Mouse (Mus musculus) intestine, postnatal 0 days (tissue): Measurements from ENCODE around the gene F930015N05Rik. TPM values are rescaled to one million over a fixed set of nuclear protein-coding genes. Genes with fewer than 3 reads are reported as not detected.

Experiments used
- ATAC-seq: fragments of 200-750 bp; cut with Nextera tagmentation; 2 replicates; pipeline ENCODE4 v1.8.0; 2017; ENCODE audit warnings: mild to moderate bottlenecking, moderate TSS enrichment, moderate library complexity
- H3K27ac ChIP-seq: fragments of 300-500 bp; sonication (generic); 2 replicates; pipeline ENCODE4 v1.5.1; 2014; ENCODE audit warnings: mild to moderate bottlenecking, low read depth, low read length, moderate library complexity
- H3K27me3 ChIP-seq: fragments of 300-500 bp; sonication (generic); replicated peaks from 2 replicates; pipeline ENCODE4 v1.6.1; 2014; ENCODE audit warnings: low read length, mixed read lengths; ENCODE audit not compliant: control insufficient read depth, insufficient read depth
- H3K36me3 ChIP-seq: fragments of 300-500 bp; sonication (generic); 2 replicates; pipeline ENCODE4 v1.6.1; 2014; ENCODE audit warnings: mild to moderate bottlenecking, moderate library complexity; ENCODE audit not compliant: control insufficient read depth, insufficient read depth
- H3K4me1 ChIP-seq: fragments of 300-500 bp; sonication (generic); replicated peaks from 2 replicates; pipeline ENCODE4 v1.6.1; 2014; ENCODE audit warnings: antibody characterized with exemption, low read length, mixed read lengths; ENCODE audit not compliant: control insufficient read depth, insufficient read depth
- H3K4me2 ChIP-seq: fragments of 300-500 bp; sonication (generic); replicated peaks from 2 replicates; pipeline ENCODE4 v1.6.1; 2014; ENCODE audit warnings: low read depth, mild to moderate bottlenecking, moderate library complexity
- H3K4me3 ChIP-seq: fragments of 300-500 bp; sonication (generic); 2 replicates; pipeline ENCODE4 v1.5.1; 2014; ENCODE audit warnings: low read depth, low read length
- H3K9ac ChIP-seq: fragments of 300-500 bp; sonication (generic); 2 replicates; pipeline ENCODE4 v1.6.1; 2014; ENCODE audit warnings: mild to moderate bottlenecking, low read depth, low read length
- H3K9me3 ChIP-seq: fragments of 300-500 bp; sonication (generic); 2 replicates; pipeline ENCODE4 v1.6.1; 2016; ENCODE audit warnings: mixed run types; ENCODE audit not compliant: control insufficient read depth
- CTCF ChIP-seq: sonication (generic); IDR thresholded peaks from 2 replicates; pipeline ENCODE4 v1.5.1; 2016; ENCODE audit warnings: low read depth, mild to moderate bottlenecking, control low read depth, antibody characterized with exemption, moderate library complexity
- WGBS: fragments of 180-500 bp; shearing (Covaris S2); extraction: QIAGEN DNeasy Blood & Tissue Kit; methylation state at CpG from one replicate; pipeline ENCODE4 v1.1.7; 2014; 5-methylcytosine and 5-hydroxymethylcytosine counted together
- polyA plus RNA-seq: library from polyadenylated mRNA; unstranded; fragments of >200 nt; fragmentation: Nextera tagmentation; extraction: Ambion mirVana; gene quantifications from 2 replicates; pipeline ENCODE4 v1.2.1, GENCODE M21; 2015

Gene F930015N05Rik
- polyA plus RNA-seq, 1 experiment from 2014 or later = not detected

- H3K27me3 ChIP-seq = peaks cover 26% of the 10 kb centered on the region
Observed at GRCm38 (mm10) chr11:64436791-64437298, 392 bp upstream of the F930015N05Rik start.

GRCm38 (mm10) chr11:64435546-64436411, 674 bp downstream of the F930015N05Rik start:
- H3K27me3 ChIP-seq = peaks cover 26% of the 10 kb centered on the region
- under 1% methylated on average over 81 of the region's 81 CpGs for WGBS
- H3K4me1 ChIP-seq = 0 out of 2 replicates have a peak, but pooled peaks cover 4% of the 10 kb centered on the region
- peak overlapping the region; percentile 55 for H3K4me3 ChIP-seq
- TF ChIP-seq CTCF = no peak
- H3K4me2 ChIP-seq = peak overlapping the region; percentile 92
- H3K9me3 ChIP-seq = no peaks in the 10 kb centered on the region
- ATAC-seq = peak; percentile 36; the same call in 1 of the 2 replicates
- H3K27ac ChIP-seq = peak overlapping the region; percentile 57; the same call in 1 of the 2 replicates
- peak overlapping the region; percentile 53 for H3K9ac ChIP-seq
- H3K36me3 ChIP-seq = no peaks in the 10 kb centered on the region

More at GRCm38 (mm10) chr11:64436791-64437298, 392 bp upstream of the F930015N05Rik start:
- H3K36me3 ChIP-seq = no peaks in the 10 kb centered on the region
- no peak for TF ChIP-seq CTCF
- no peak for ATAC-seq
- H3K4me3 ChIP-seq = peak overlapping the region; percentile 55
- 31% methylated on average over 5 of the region's 5 CpGs for WGBS
- no peak overlapping the region for H3K27ac ChIP-seq
- H3K4me1 ChIP-seq = 0 out of 2 replicates have a peak, but pooled peaks cover 4% of the 10 kb centered on the region
- no peak overlapping the region for H3K9ac ChIP-seq
- H3K9me3 ChIP-seq = no peaks in the 10 kb centered on the region
- H3K4me2 ChIP-seq = peak overlapping the region; percentile 92

GRCm38 (mm10) chr11:64434611-64435545, 1.6 kb downstream of the F930015N05Rik start, which contains the start of gene Hs3st3a1:
TSS of gene Hs3st3a1 (plus strand) at chr11:64435332.
- Histone ChIP-seq H3K4me3 (peak within 1 kb of the TSS; percentile 55), H3K4me2 (peak within 1 kb of the TSS; percentile 92), H3K4me1 (0 out of 2 replicates have a peak, but pooled peaks cover 4% of the 10 kb centered on the region), H3K9ac (peak within 1 kb of the TSS; percentile 53), H3K27me3 (peaks cover 26% of the 10 kb centered on the region), H3K27ac (peak within 1 kb of the TSS; percentile 57; the same call in 1 of the 2 replicates), H3K36me3 (no peaks in the 10 kb centered on the region), H3K9me3 (no peaks in the 10 kb centered on the region)
- WGBS = under 1% methylated on average over 34 of the region's 36 CpGs
- TF ChIP-seq CTCF = no peak
- peak; percentile 83 for ATAC-seq

- Histone ChIP-seq H3K36me3 (no peaks in the 10 kb centered on the region), H3K9me3 (no peaks in the 10 kb centered on the region), H3K4me2 (no peak overlapping the region), H3K9ac (no peak overlapping the region), H3K4me1 (no peaks in the 10 kb centered on the region), H3K27ac (no peak overlapping the region), H3K4me3 (no peak overlapping the region), H3K27me3 (no peaks in the 10 kb centered on the region)
- ATAC-seq = no peak
- TF ChIP-seq CTCF = no peak
- 74% methylated on average over 1 of the region's 1 CpGs for WGBS
Observed at GRCm38 (mm10) chr11:64418969-64419368, 17.5 kb downstream of the F930015N05Rik start.

GRCm38 (mm10) chr11:64400534-64401093, 35.8 kb downstream of the F930015N05Rik start:
- Histone ChIP-seq H3K9ac (no peak overlapping the region), H3K4me1 (no peaks in the 10 kb centered on the region), H3K27me3 (no peaks in the 10 kb centered on the region), H3K4me3 (no peak overlapping the region), H3K36me3 (no peaks in the 10 kb centered on the region), H3K4me2 (no peak overlapping the region), H3K27ac (no peak overlapping the region), H3K9me3 (no peaks in the 10 kb centered on the region)
- 69% methylated on average over 6 of the region's 6 CpGs for WGBS
- no peak for TF ChIP-seq CTCF
- ATAC-seq = no peak
